Mouse (Mus musculus): Measurements from ENCODE around the gene Plk3. TPM values are rescaled to one million over a fixed set of nuclear protein-coding genes. Genes with fewer than 3 reads are reported as not detected.

The Plk3 gene
- polyA plus RNA-seq, 1 experiment from 2014 or later: 24.8 TPM

DNA sequence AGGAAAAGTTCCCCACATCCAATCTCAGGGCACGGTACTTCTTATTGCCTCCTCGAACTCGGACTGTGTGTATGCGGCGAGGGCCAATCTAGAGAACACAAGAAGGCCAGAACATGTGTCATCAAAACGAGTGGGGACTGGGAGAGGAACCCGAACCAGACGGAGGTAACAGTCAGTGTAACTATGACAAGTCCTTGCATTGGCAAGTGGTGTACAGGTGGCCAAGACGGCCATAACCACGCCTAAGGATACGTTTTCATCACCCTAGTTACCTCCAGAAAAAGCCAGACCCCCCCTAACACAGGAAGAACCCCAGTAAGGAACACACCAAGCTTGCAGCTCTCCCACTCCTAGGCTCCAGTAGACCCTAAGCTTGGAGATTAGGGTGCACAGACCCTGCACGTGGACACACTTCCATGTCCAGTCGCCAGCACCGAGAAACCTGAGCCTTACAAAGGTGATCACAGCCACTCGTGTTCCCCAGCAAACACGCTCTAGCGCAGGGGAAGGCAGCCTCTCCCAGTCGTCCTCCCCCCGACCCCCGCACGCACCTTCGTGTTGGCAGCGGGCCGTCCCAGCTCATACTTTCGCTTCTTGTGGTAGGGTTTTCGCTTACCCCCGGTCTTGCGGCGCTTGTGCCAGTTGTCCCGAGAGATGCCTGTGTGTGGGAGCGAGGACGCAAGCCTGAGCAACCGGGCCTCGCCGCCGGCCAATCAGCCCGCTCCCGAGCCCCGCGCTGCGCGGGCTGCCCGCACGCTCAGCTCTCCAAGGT is 21.4 kb upstream of the Plk3 start:
- Histone ChIP-seq H3K27ac (ENCODE audit: low read depth, low read length) (peak overlapping the region; percentile 93), H3K9ac (ENCODE audit: low read depth, low read length) (peak overlapping the region; percentile 94), H3K36me3 (ENCODE audit: control insufficient read depth, insufficient read depth, low read length) (peaks cover 33% of the 10 kb centered on the region), H3K27me3 (replicated peaks; ENCODE audit: control insufficient read depth, insufficient read depth, low read length) (no peaks in the 10 kb centered on the region), H3K9me3 (ENCODE audit: control insufficient read depth, low read length) (no peaks in the 10 kb centered on the region), H3K4me1 (ENCODE audit: control insufficient read depth, insufficient read depth, low read depth, low read length) (peaks cover 10% of the 10 kb centered on the region; the same call in 1 of the 2 replicates), H3K4me3 (ENCODE audit: low read length) (peak overlapping the region; percentile 90), H3K4me2 (ENCODE audit: low read length) (peak overlapping the region; percentile 80)
- 2% methylated on average over 39 of the region's 44 CpGs for WGBS
- peak; percentile 7; the same call in 1 of the 2 replicates for ATAC-seq

DNA sequence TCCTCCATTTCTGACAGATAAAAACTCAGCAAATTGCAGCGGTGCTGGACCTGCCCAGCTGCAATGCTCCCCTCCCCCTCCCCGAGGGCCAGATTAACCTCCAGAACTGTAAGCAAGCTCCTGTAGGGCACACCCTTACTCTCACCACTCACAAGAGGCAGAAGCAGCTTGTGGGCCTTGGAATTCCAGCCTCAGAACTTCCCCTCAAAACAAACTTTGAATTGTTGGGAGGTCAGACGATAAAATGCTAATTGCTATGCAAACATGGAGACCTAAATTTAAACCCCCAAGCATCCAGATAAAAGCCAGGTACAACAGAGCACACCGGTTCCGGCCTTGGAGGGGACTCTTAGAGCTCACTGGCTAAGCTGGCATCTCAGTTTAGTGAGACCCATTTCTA is 19.0 kb upstream of the Plk3 start:
- Histone ChIP-seq H3K36me3 (ENCODE audit: control insufficient read depth, insufficient read depth, low read length) (peaks cover 37% of the 10 kb centered on the region), H3K27me3 (replicated peaks; ENCODE audit: control insufficient read depth, insufficient read depth, low read length) (no peaks in the 10 kb centered on the region), H3K4me1 (ENCODE audit: control insufficient read depth, insufficient read depth, low read depth, low read length) (peaks cover 10% of the 10 kb centered on the region; the same call in 1 of the 2 replicates), H3K9ac (ENCODE audit: low read depth, low read length) (no peak overlapping the region), H3K4me3 (ENCODE audit: low read length) (no peak overlapping the region), H3K9me3 (ENCODE audit: control insufficient read depth, low read length) (no peaks in the 10 kb centered on the region), H3K4me2 (ENCODE audit: low read length) (no peak overlapping the region), H3K27ac (ENCODE audit: low read depth, low read length) (no peak overlapping the region)
- 88% methylated on average over 5 of the region's 5 CpGs for WGBS
- ATAC-seq: no peak

DNA sequence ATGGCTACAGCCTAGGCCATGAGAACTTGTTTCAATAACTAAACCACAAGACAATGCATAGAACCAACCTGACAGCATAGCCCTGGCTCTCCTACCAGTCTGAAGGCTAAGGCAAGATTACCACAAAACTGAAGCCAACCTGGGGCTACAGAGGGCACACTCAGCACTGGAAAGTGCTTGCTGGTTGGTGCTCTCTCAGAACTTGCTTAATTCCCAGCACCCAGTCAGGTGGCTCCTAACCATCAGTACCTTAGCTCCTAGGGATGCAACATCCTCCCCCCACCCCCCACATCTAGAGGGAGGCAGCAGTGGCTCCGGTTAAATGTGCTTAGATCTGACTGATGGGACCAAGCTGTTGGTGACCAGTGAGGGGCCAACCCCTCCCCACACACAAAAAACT is 17.7 kb upstream of the Plk3 start:
- H3K27me3 ChIP-seq (replicated peaks; ENCODE audit: control insufficient read depth, insufficient read depth, low read length): no peaks in the 10 kb centered on the region
- H3K9ac ChIP-seq (ENCODE audit: low read depth, low read length): no peak overlapping the region
- no peak overlapping the region for H3K4me2 ChIP-seq (ENCODE audit: low read length)
- no peak for ATAC-seq
- no peak overlapping the region for H3K27ac ChIP-seq (ENCODE audit: low read depth, low read length)
- WGBS: 90% methylated on average over 1 of the region's 1 CpGs
- H3K36me3 ChIP-seq (ENCODE audit: control insufficient read depth, insufficient read depth, low read length): peaks cover 37% of the 10 kb centered on the region
- H3K4me3 ChIP-seq (ENCODE audit: low read length): no peak overlapping the region
- peaks cover 10% of the 10 kb centered on the region; the same call in 1 of the 2 replicates for H3K4me1 ChIP-seq (ENCODE audit: control insufficient read depth, insufficient read depth, low read depth, low read length)
- no peaks in the 10 kb centered on the region for H3K9me3 ChIP-seq (ENCODE audit: control insufficient read depth, low read length)

DNA sequence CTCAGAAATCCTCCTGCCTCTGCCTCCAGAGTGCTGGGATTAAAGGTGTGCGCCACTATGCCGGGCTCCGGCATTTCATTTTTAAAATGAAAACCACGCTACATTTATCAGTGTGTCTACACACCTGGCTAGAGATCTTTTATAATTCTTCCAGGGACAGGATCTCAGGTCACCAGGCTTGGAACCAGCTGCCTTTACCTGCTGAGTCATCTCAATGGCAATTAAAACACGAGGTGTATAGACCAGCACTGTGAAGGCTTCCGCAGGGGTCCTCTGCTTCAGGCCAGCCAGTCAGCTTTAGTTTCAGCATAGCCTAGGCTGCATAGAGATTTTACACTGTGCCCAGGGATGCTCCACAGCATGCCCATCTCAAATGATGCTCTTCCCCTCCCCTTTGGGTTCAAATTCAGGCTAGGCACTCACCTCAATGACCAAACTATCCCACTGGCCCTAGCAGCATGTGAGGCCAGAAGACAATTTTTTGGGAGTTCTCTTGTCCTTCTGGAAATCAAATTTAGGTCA is 16.5 kb upstream of the Plk3 start:
- H3K27ac ChIP-seq (ENCODE audit: low read depth, low read length): no peak overlapping the region
- H3K9me3 ChIP-seq (ENCODE audit: control insufficient read depth, low read length): no peaks in the 10 kb centered on the region
- H3K4me1 ChIP-seq (ENCODE audit: control insufficient read depth, insufficient read depth, low read depth, low read length): peaks cover 10% of the 10 kb centered on the region; the same call in 1 of the 2 replicates
- 88% methylated on average over 6 of the region's 6 CpGs for WGBS
- no peak overlapping the region for H3K4me2 ChIP-seq (ENCODE audit: low read length)
- H3K36me3 ChIP-seq (ENCODE audit: control insufficient read depth, insufficient read depth, low read length): peaks cover 37% of the 10 kb centered on the region
- H3K4me3 ChIP-seq (ENCODE audit: low read length): no peak overlapping the region
- H3K27me3 ChIP-seq (replicated peaks; ENCODE audit: control insufficient read depth, insufficient read depth, low read length): no peaks in the 10 kb centered on the region
- no peak for ATAC-seq
- H3K9ac ChIP-seq (ENCODE audit: low read depth, low read length): no peak overlapping the region

DNA sequence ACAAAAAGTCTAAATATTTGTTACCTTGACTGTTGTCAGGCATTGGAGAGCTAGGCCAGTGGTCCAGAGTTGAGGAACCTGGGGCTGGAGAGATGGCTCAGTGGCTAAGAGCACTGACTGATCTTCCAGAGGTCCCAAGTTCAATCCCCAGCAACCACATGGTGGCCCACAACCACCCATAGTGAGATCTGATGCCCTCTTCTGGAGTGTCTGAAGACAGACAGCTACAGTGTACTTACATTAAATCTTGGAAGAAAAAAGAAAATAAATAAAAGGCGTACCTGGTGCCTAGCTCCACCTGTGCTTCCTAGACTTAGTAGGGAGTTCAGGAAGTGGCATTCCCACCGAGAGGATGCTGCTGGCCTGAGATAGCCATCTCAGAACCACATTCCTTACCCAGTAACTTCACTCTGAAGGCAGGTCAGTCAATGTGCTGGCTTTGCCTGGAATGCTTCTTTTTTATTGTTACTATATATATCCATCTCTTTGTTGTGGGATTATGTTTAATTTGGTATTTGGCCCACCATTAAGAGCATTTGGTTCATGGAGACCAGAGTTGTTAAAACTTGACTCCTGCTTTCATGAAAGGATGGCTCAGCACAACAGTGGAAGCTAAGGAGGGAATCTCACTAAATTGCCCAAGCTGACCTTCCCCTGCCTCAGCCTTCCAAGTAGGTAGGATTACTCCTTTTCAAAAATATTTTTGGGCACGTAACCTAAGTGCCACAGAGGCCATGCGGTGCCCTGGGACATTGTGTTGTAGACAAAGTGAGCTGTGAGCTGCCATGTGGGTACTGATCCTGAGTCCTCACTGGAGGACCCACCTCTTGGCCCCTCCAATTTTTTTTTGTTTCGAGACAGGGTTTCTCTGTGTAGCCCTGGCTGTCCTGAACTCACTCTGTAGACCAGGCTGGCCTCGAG is 15.8 kb upstream of the Plk3 start:
- H3K27ac ChIP-seq (ENCODE audit: low read depth, low read length): no peak overlapping the region
- no peak for ATAC-seq
- H3K27me3 ChIP-seq (replicated peaks; ENCODE audit: control insufficient read depth, insufficient read depth, low read length): no peaks in the 10 kb centered on the region
- H3K4me1 ChIP-seq (ENCODE audit: control insufficient read depth, insufficient read depth, low read depth, low read length): peaks cover 4% of the 10 kb centered on the region; the same call in 1 of the 2 replicates
- no peak overlapping the region for H3K4me3 ChIP-seq (ENCODE audit: low read length)
- H3K9ac ChIP-seq (ENCODE audit: low read depth, low read length): no peak overlapping the region
- WGBS: 81% methylated on average over 6 of the region's 6 CpGs
- no peak overlapping the region for H3K4me2 ChIP-seq (ENCODE audit: low read length)
- H3K36me3 ChIP-seq (ENCODE audit: control insufficient read depth, insufficient read depth, low read length): peaks cover 37% of the 10 kb centered on the region
- no peaks in the 10 kb centered on the region for H3K9me3 ChIP-seq (ENCODE audit: control insufficient read depth, low read length)

DNA sequence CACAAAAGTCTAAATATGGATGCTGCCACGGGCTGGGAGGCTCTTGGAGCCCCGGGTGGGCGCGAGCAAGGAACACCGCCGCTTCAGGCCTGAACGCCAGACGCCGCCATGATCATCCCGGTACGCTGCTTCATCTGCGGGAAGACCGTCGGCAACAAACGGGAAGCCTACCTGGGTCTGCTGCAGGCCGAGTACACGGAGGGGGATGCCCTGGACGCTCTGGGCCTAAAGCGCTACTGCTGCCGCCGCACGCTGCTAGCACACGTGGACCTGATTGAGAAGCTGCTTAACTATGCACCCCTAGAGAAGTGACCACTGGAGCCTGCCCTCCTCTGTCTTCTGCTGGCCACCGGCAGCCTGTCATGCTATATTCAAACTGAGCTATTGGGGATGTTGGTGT is 15.1 kb upstream of the Plk3 start:
- no peaks in the 10 kb centered on the region for H3K27me3 ChIP-seq (replicated peaks; ENCODE audit: control insufficient read depth, insufficient read depth, low read length)
- H3K9me3 ChIP-seq (ENCODE audit: control insufficient read depth, low read length): no peaks in the 10 kb centered on the region
- no peak overlapping the region for H3K9ac ChIP-seq (ENCODE audit: low read depth, low read length)
- H3K36me3 ChIP-seq (ENCODE audit: control insufficient read depth, insufficient read depth, low read length): peaks cover 33% of the 10 kb centered on the region
- no peaks in the 10 kb centered on the region for H3K4me1 ChIP-seq (ENCODE audit: control insufficient read depth, insufficient read depth, low read depth, low read length)
- no peak overlapping the region for H3K4me2 ChIP-seq (ENCODE audit: low read length)
- H3K27ac ChIP-seq (ENCODE audit: low read depth, low read length): no peak overlapping the region
- WGBS: 72% methylated on average over 24 of the region's 24 CpGs
- no peak for ATAC-seq
- H3K4me3 ChIP-seq (ENCODE audit: low read length): no peak overlapping the region

DNA sequence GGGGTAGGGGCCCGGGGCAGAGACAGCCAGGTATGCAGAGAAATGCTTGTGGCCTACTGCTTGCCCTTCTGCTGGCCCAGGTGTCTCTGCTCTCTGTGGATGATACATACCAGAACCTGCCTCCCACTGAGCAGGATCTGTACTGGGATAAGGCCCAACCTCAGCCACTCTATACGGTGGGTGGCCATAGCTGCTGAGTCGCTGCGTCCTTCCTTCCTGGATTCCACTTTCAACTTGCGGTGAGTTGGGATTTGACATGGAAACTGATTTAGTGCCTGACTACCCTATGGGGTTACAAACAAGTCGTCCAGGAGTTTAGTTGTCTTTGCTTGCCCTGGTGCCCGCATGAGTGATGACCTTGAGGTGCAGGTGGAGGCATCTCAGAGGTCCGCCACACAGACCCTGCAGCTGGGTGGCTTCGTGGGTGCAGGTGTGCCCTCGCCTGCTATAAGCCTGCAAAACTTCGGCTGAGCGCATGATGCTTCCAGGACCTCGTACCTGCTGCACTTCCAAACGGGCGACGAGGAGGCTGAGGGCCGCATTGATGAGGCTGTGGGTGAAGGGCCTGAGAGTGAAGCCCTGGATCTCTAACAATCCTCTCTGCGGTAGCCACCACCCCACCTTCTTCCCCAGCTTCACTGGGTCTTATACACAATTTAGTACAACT is 14.4 kb upstream of the Plk3 start:
- Histone ChIP-seq H3K9me3 (ENCODE audit: control insufficient read depth, low read length) (no peaks in the 10 kb centered on the region), H3K27ac (ENCODE audit: low read depth, low read length) (no peak overlapping the region), H3K4me1 (ENCODE audit: control insufficient read depth, insufficient read depth, low read depth, low read length) (no peaks in the 10 kb centered on the region), H3K4me2 (ENCODE audit: low read length) (no peak overlapping the region), H3K36me3 (ENCODE audit: control insufficient read depth, insufficient read depth, low read length) (peaks cover 26% of the 10 kb centered on the region), H3K4me3 (ENCODE audit: low read length) (no peak overlapping the region), H3K27me3 (replicated peaks; ENCODE audit: control insufficient read depth, insufficient read depth, low read length) (no peaks in the 10 kb centered on the region), H3K9ac (ENCODE audit: low read depth, low read length) (no peak overlapping the region)
- no peak for ATAC-seq
- WGBS: 88% methylated on average over 18 of the region's 18 CpGs

DNA sequence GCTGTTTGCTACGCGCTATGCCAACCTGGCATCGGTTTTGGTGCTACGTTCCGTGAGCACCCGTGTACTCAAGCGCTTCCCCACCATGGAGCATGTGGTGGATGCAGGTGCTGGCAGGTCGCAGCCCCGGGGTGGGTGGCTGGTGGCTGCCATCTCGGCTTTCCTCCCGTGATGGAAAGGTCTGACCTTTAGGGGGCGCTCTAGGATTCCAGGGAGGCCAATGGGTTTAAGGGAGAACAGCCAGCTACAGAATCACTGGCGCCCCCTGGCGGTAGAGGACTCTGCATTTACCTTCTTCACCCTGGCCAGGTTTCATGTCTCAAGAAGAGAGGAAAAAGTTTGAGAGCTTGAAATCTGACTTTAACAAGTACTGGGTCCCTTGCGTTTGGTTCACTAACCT is 12.4 kb upstream of the Plk3 start:
- Histone ChIP-seq H3K27me3 (replicated peaks; ENCODE audit: control insufficient read depth, insufficient read depth, low read length) (no peaks in the 10 kb centered on the region), H3K4me2 (ENCODE audit: low read length) (no peak overlapping the region), H3K9me3 (ENCODE audit: control insufficient read depth, low read length) (no peaks in the 10 kb centered on the region), H3K27ac (ENCODE audit: low read depth, low read length) (no peak overlapping the region), H3K4me1 (ENCODE audit: control insufficient read depth, insufficient read depth, low read depth, low read length) (no peaks in the 10 kb centered on the region), H3K9ac (ENCODE audit: low read depth, low read length) (no peak overlapping the region), H3K36me3 (ENCODE audit: control insufficient read depth, insufficient read depth, low read length) (peaks cover 14% of the 10 kb centered on the region), H3K4me3 (ENCODE audit: low read length) (no peak overlapping the region)
- no peak for ATAC-seq
- WGBS: 30% methylated on average over 15 of the region's 15 CpGs
